Mouse (Mus musculus): Measurements from ENCODE around the gene I830077J02Rik. TPM values are rescaled to one million over a fixed set of nuclear protein-coding genes. Genes with fewer than 3 reads are reported as not detected.

The I830077J02Rik gene
- polyA plus RNA-seq, 1 experiment: not detected

DNA sequence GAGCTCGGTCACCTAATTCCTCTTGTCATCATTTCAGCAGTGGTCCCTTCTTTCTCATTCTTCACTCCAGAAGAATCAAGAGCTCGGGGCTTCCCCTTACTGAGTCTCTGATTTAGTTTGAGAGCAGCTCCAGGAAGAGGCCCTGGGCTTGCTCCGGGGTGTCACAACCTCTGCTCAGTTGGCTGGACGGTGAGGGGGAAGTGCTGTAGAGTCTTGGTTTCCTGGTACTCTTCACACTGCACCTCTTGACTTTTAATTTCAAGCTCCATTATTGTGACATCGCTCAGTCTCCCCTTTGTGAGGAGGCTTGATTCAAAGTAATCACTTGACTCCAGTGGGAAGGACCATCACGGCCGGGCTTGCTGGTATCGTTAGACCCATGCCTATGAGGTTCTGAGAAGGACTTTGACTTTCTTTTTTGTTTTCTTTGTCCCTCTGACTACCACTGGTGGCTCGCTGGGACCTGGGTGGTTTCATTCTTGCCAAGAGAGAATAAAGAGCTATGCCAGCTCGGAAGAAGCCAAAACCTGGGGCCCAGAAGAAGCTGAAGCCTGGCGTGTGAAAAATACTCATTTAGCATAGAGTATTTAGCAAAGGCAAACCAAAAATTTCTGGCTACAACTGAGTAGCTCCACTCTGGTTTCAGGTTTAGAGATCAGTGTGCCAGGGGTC lies 21.8 kb downstream of the I830077J02Rik start:
- Histone ChIP-seq H3K27me3 (ENCODE audit: control insufficient read depth, insufficient read depth, low read length, poor library complexity, severe bottlenecking) (0 out of 2 replicates have a peak, but pooled peaks cover 2% of the 10 kb centered on the region), H3K36me3 (ENCODE audit: control insufficient read depth, insufficient read depth, low read length, poor library complexity, severe bottlenecking) (no peaks in the 10 kb centered on the region), H3K4me1 (ENCODE audit: control insufficient read depth, insufficient read depth, low read length) (no peaks in the 10 kb centered on the region), H3K4me3 (ENCODE audit: low read depth, low read length) (no peak overlapping the region), H3K9me3 (replicated peaks; ENCODE audit: control insufficient read depth, insufficient read depth, low read length, poor library complexity, severe bottlenecking) (no peaks in the 10 kb centered on the region), H3K9ac (ENCODE audit: low read depth, poor library complexity, severe bottlenecking) (no peak overlapping the region), H3K27ac (ENCODE audit: insufficient read depth, low read length) (no peak overlapping the region)
- TF ChIP-seq POLR2A (IDR thresholded peaks at IDR 0.05; ENCODE audit: insufficient read depth, low read length) (no peak), EP300 (IDR thresholded peaks at IDR 0.05; ENCODE audit: insufficient read depth, low read depth, low read length) (no peak), CTCF (IDR thresholded peaks at IDR 0.05; ENCODE audit: low read depth, low read length) (no peak)

DNA sequence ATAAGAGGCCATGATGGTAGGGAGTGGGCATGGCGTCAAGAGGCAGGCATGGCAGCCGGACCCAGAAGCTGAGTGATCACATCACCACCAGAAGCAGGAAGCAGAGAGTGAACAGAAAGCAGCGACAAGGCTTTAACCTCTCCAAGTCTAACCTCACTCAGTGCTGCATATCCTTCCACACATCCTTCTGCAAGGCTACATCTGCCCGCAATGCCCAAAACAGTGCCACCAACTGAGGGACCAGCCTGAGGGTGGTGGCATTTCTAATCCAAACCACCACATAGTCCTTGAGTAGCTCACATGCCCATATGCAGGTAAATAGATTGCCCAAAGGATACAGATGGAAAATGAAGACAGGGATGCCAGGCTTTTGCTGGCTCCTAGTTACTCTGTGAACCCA lies 23.5 kb downstream of the I830077J02Rik start:
- Histone ChIP-seq H3K9me3 (replicated peaks; ENCODE audit: control insufficient read depth, insufficient read depth, low read length, poor library complexity, severe bottlenecking) (no peaks in the 10 kb centered on the region), H3K9ac (ENCODE audit: low read depth, poor library complexity, severe bottlenecking) (no peak overlapping the region), H3K27me3 (ENCODE audit: control insufficient read depth, insufficient read depth, low read length, poor library complexity, severe bottlenecking) (0 out of 2 replicates have a peak, but pooled peaks cover 2% of the 10 kb centered on the region), H3K4me3 (ENCODE audit: low read depth, low read length) (no peak overlapping the region), H3K4me1 (ENCODE audit: control insufficient read depth, insufficient read depth, low read length) (no peaks in the 10 kb centered on the region), H3K27ac (ENCODE audit: insufficient read depth, low read length) (no peak overlapping the region), H3K36me3 (ENCODE audit: control insufficient read depth, insufficient read depth, low read length, poor library complexity, severe bottlenecking) (no peaks in the 10 kb centered on the region)
- no peak for TF ChIP-seq POLR2A (IDR thresholded peaks at IDR 0.05; ENCODE audit: insufficient read depth, low read length)
- no peak for TF ChIP-seq EP300 (IDR thresholded peaks at IDR 0.05; ENCODE audit: insufficient read depth, low read depth, low read length)
- no peak for TF ChIP-seq CTCF (IDR thresholded peaks at IDR 0.05; ENCODE audit: low read depth, low read length)

DNA sequence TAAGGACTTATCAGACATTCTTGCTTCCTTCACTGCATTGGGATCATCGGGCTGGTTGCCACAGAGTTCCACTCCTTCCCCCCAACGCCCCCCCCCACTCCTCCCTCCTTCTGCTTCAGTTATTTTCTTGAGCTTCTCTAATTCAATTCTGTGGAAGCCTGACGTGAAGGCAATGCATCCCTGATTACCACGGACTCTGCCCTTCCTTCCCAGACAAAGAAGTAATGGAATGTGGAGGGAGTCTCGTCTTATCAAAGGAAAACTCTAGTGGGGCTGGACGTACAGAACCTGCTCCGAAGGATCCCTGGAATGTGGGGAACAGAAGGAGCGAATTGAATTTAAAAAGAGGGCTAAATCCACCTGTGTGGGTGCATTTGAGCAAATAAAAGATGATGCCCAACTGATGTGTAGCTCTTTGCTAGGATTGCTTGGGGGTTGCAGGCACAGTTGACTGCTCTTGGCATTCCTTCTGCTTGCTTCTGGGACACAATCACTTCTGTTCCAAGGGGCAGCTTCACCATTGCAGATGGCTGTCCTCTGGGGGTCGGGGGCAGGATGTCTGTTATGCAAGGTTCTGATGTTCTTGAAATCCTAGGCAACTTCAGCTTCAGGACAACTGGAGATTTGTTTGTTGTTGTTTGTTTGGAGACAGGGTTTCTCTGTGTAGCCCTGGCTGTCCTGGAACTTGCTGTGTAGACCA lies 24.4 kb downstream of the I830077J02Rik start:
- 0 out of 2 replicates have a peak, but pooled peaks cover 2% of the 10 kb centered on the region for H3K27me3 ChIP-seq (ENCODE audit: control insufficient read depth, insufficient read depth, low read length, poor library complexity, severe bottlenecking)
- H3K9ac ChIP-seq (ENCODE audit: low read depth, poor library complexity, severe bottlenecking): no peak overlapping the region
- no peak for TF ChIP-seq POLR2A (IDR thresholded peaks at IDR 0.05; ENCODE audit: insufficient read depth, low read length)
- TF ChIP-seq CTCF (IDR thresholded peaks at IDR 0.05; ENCODE audit: low read depth, low read length): no peak
- no peak for TF ChIP-seq EP300 (IDR thresholded peaks at IDR 0.05; ENCODE audit: insufficient read depth, low read depth, low read length)
- no peaks in the 10 kb centered on the region for H3K4me1 ChIP-seq (ENCODE audit: control insufficient read depth, insufficient read depth, low read length)
- H3K36me3 ChIP-seq (ENCODE audit: control insufficient read depth, insufficient read depth, low read length, poor library complexity, severe bottlenecking): no peaks in the 10 kb centered on the region
- no peaks in the 10 kb centered on the region for H3K9me3 ChIP-seq (replicated peaks; ENCODE audit: control insufficient read depth, insufficient read depth, low read length, poor library complexity, severe bottlenecking)
- no peak overlapping the region for H3K27ac ChIP-seq (ENCODE audit: insufficient read depth, low read length)
- H3K4me3 ChIP-seq (ENCODE audit: low read depth, low read length): no peak overlapping the region

DNA sequence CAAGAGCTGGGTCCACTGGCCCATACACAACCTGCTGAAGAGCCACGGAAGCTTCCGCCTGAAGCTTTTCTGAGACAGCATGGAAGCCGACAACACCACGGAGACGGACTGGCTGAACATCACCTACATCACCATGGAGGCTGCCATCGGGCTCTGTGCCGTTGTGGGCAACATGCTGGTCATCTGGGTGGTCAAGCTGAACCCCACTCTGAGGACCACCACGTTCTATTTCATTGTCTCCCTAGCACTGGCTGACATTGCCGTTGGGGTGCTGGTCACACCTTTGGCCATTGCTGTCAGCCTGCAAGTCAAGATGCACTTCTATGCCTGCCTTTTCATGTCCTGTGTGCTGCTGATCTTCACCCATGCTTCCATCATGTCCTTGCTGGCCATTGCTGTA lies 27.7 kb downstream of the I830077J02Rik start:
- no peaks in the 10 kb centered on the region for H3K9me3 ChIP-seq (replicated peaks; ENCODE audit: control insufficient read depth, insufficient read depth, low read length, poor library complexity, severe bottlenecking)
- no peaks in the 10 kb centered on the region for H3K36me3 ChIP-seq (ENCODE audit: control insufficient read depth, insufficient read depth, low read length, poor library complexity, severe bottlenecking)
- H3K4me1 ChIP-seq (ENCODE audit: control insufficient read depth, insufficient read depth, low read length): no peaks in the 10 kb centered on the region
- no peaks in the 10 kb centered on the region for H3K27me3 ChIP-seq (ENCODE audit: control insufficient read depth, insufficient read depth, low read length, poor library complexity, severe bottlenecking)
- H3K4me3 ChIP-seq (ENCODE audit: low read depth, low read length): no peak overlapping the region
- H3K27ac ChIP-seq (ENCODE audit: insufficient read depth, low read length): no peak overlapping the region
- TF ChIP-seq CTCF (IDR thresholded peaks at IDR 0.05; ENCODE audit: low read depth, low read length) (no peak), POLR2A (IDR thresholded peaks at IDR 0.05; ENCODE audit: insufficient read depth, low read length) (no peak), EP300 (IDR thresholded peaks at IDR 0.05; ENCODE audit: insufficient read depth, low read depth, low read length) (no peak)
- no peak overlapping the region for H3K9ac ChIP-seq (ENCODE audit: low read depth, poor library complexity, severe bottlenecking)

DNA sequence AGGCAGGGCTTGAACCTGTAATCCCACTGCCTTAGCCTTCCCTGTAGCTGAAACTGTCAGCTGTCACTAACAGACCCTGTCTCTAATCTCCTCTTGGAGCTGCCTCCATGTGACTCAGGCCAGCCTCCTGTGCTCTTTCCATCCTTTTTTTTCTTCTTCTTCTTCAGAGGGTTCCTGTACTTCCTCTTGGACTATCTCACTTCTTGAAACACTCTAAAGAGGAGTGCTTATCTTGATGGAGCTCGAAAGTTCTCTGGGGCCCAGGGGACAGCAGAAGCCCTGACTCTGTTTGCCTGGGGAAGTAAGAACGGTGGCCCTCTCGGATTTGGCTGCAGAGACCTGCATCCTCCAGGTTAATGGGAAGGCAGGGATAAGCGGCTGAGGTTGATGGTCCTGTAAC lies 28.3 kb downstream of the I830077J02Rik start:
- H3K4me3 ChIP-seq (ENCODE audit: low read depth, low read length): no peak overlapping the region
- H3K36me3 ChIP-seq (ENCODE audit: control insufficient read depth, insufficient read depth, low read length, poor library complexity, severe bottlenecking): no peaks in the 10 kb centered on the region
- no peaks in the 10 kb centered on the region for H3K27me3 ChIP-seq (ENCODE audit: control insufficient read depth, insufficient read depth, low read length, poor library complexity, severe bottlenecking)
- H3K4me1 ChIP-seq (ENCODE audit: control insufficient read depth, insufficient read depth, low read length): no peaks in the 10 kb centered on the region
- TF ChIP-seq CTCF (IDR thresholded peaks at IDR 0.05; ENCODE audit: low read depth, low read length): no peak
- H3K9me3 ChIP-seq (replicated peaks; ENCODE audit: control insufficient read depth, insufficient read depth, low read length, poor library complexity, severe bottlenecking): no peaks in the 10 kb centered on the region
- no peak overlapping the region for H3K27ac ChIP-seq (ENCODE audit: insufficient read depth, low read length)
- no peak overlapping the region for H3K9ac ChIP-seq (ENCODE audit: low read depth, poor library complexity, severe bottlenecking)

- Histone ChIP-seq H3K4me1 (ENCODE audit: control insufficient read depth, insufficient read depth, low read length) (no peaks in the 10 kb centered on the region), H3K27me3 (ENCODE audit: control insufficient read depth, insufficient read depth, low read length, poor library complexity, severe bottlenecking) (no peaks in the 10 kb centered on the region), H3K9me3 (replicated peaks; ENCODE audit: control insufficient read depth, insufficient read depth, low read length, poor library complexity, severe bottlenecking) (no peaks in the 10 kb centered on the region), H3K4me3 (ENCODE audit: low read depth, low read length) (no peak overlapping the region), H3K9ac (ENCODE audit: low read depth, poor library complexity, severe bottlenecking) (no peak overlapping the region), H3K36me3 (ENCODE audit: control insufficient read depth, insufficient read depth, low read length, poor library complexity, severe bottlenecking) (no peaks in the 10 kb centered on the region), H3K27ac (ENCODE audit: insufficient read depth, low read length) (no peak overlapping the region)
- TF ChIP-seq POLR2A (IDR thresholded peaks at IDR 0.05; ENCODE audit: insufficient read depth, low read length) (no peak), EP300 (IDR thresholded peaks at IDR 0.05; ENCODE audit: insufficient read depth, low read depth, low read length) (no peak), CTCF (IDR thresholded peaks at IDR 0.05; ENCODE audit: low read depth, low read length) (no peak)
These were observed 31.0 kb downstream of the I830077J02Rik start for GRCm38 (mm10) chr3:105901468-105901867.
